Mouse (Mus musculus) G1E-ER4 (cell line): Measurements from ENCODE around the gene Lima1. TPM values are rescaled to one million over a fixed set of nuclear protein-coding genes. Genes with fewer than 3 reads are reported as not detected.

ENCODE experiments used
- GATA1 ChIP-seq: IDR thresholded peaks from one replicate; pipeline ENCODE4 v1.8.0; 2012; ENCODE audit warnings: low read length, inconsistent platforms
- polyA plus RNA-seq: library from polyadenylated mRNA; stranded (reverse); fragments of >175 nt; gene quantifications from 2 replicates; pipeline ENCODE4 v1.2.3, GENCODE M21; 2012

Lima1 gene
- polyA plus RNA-seq, 1 experiment = not detected

GRCm38 (mm10) chr15:99754204-99754603 is 121.1 kb downstream of the Lima1 start:
- TF ChIP-seq GATA1 = no peak

- TF ChIP-seq GATA1 = no peak
These were observed 135.0 kb downstream of the Lima1 start for GRCm38 (mm10) chr15:99740229-99740628.

- no peak for TF ChIP-seq GATA1
These were observed 138.6 kb downstream of the Lima1 start for GRCm38 (mm10) chr15:99736675-99737074.

GRCm38 (mm10) chr15:99735631-99736030 is 139.6 kb downstream of the Lima1 start:
- TF ChIP-seq GATA1 = no peak

- TF ChIP-seq GATA1 = no peak
These were observed 142.1 kb downstream of the Lima1 start for GRCm38 (mm10) chr15:99733186-99733585.

GRCm38 (mm10) chr15:99731678-99732077 is 143.6 kb downstream of the Lima1 start:
- TF ChIP-seq GATA1 = no peak

- TF ChIP-seq GATA1 = no peak
These were observed 144.1 kb downstream of the Lima1 start for GRCm38 (mm10) chr15:99731167-99731566.

GRCm38 (mm10) chr15:99729056-99729783 is 146.0 kb downstream of the Lima1 start:
- no peak for TF ChIP-seq GATA1

Other genes starting within 250 kb of the Lima1 start
- gene Racgap1, start 223.8 kb downstream of the Lima1 start, polyA plus RNA-seq = 19.2 and 25.9 TPM in 2 replicates
- gene Asic1, start 205.1 kb downstream of the Lima1 start, polyA plus RNA-seq = not detected in 2 replicates
- gene Smarcd1, start 173.3 kb downstream of the Lima1 start, polyA plus RNA-seq = 42.8 and 56.5 TPM in 2 replicates
- 4.9 and 6.8 TPM in 2 replicates for gene Gm17349, start 170.0 kb downstream of the Lima1 start, polyA plus RNA-seq
- gene Gpd1, start 157.9 kb downstream of the Lima1 start, polyA plus RNA-seq = not detected in 2 replicates
- gene Cox14, start 149.8 kb downstream of the Lima1 start, polyA plus RNA-seq = 105 and 116 TPM in 2 replicates
- 0.04 and 0.06 TPM in 2 replicates for gene Cers5, start 102.6 kb downstream of the Lima1 start, polyA plus RNA-seq
- gene Fam186a, start 91.6 kb upstream of the Lima1 start, polyA plus RNA-seq = not detected in 2 replicates
- 13.6 and 21.7 TPM in 2 replicates for gene Larp4, start 94.6 kb upstream of the Lima1 start, polyA plus RNA-seq
- 2.5 and 2.6 TPM in 2 replicates for gene Dip2b, start 163.2 kb upstream of the Lima1 start, polyA plus RNA-seq